Mouse (Mus musculus) intestine, postnatal 0 days (tissue): ENCODE results near the gene Itgb1bp1. TPM values are rescaled to one million over a fixed set of nuclear protein-coding genes. Genes with fewer than 3 reads are reported as not detected.
A peak's percentile ranks its signal among the peaks of the same experiment; 100 is the strongest.

Experiments
- ATAC-seq: fragments of 200-750 bp; cut with Nextera tagmentation; 2 replicates; pipeline ENCODE4 v1.8.0; 2017; ENCODE audit warnings: mild to moderate bottlenecking, moderate TSS enrichment, moderate library complexity
- H3K27ac ChIP-seq: fragments of 300-500 bp; sonication (generic); 2 replicates; pipeline ENCODE4 v1.5.1; 2014; ENCODE audit warnings: mild to moderate bottlenecking, low read depth, low read length, moderate library complexity
- H3K27me3 ChIP-seq: fragments of 300-500 bp; sonication (generic); replicated peaks from 2 replicates; pipeline ENCODE4 v1.6.1; 2014; ENCODE audit warnings: low read length, mixed read lengths; ENCODE audit not compliant: control insufficient read depth, insufficient read depth
- H3K36me3 ChIP-seq: fragments of 300-500 bp; sonication (generic); 2 replicates; pipeline ENCODE4 v1.6.1; 2014; ENCODE audit warnings: mild to moderate bottlenecking, moderate library complexity; ENCODE audit not compliant: control insufficient read depth, insufficient read depth
- H3K4me1 ChIP-seq: fragments of 300-500 bp; sonication (generic); replicated peaks from 2 replicates; pipeline ENCODE4 v1.6.1; 2014; ENCODE audit warnings: antibody characterized with exemption, low read length, mixed read lengths; ENCODE audit not compliant: control insufficient read depth, insufficient read depth
- H3K4me2 ChIP-seq: fragments of 300-500 bp; sonication (generic); replicated peaks from 2 replicates; pipeline ENCODE4 v1.6.1; 2014; ENCODE audit warnings: low read depth, mild to moderate bottlenecking, moderate library complexity
- H3K4me3 ChIP-seq: fragments of 300-500 bp; sonication (generic); 2 replicates; pipeline ENCODE4 v1.5.1; 2014; ENCODE audit warnings: low read depth, low read length
- H3K9ac ChIP-seq: fragments of 300-500 bp; sonication (generic); 2 replicates; pipeline ENCODE4 v1.6.1; 2014; ENCODE audit warnings: mild to moderate bottlenecking, low read depth, low read length
- H3K9me3 ChIP-seq: fragments of 300-500 bp; sonication (generic); 2 replicates; pipeline ENCODE4 v1.6.1; 2016; ENCODE audit warnings: mixed run types; ENCODE audit not compliant: control insufficient read depth
- CTCF ChIP-seq: sonication (generic); IDR thresholded peaks from 2 replicates; pipeline ENCODE4 v1.5.1; 2016; ENCODE audit warnings: low read depth, mild to moderate bottlenecking, control low read depth, antibody characterized with exemption, moderate library complexity
- WGBS: fragments of 180-500 bp; shearing (Covaris S2); extraction: QIAGEN DNeasy Blood & Tissue Kit; methylation state at CpG from one replicate; pipeline ENCODE4 v1.1.7; 2014; 5-methylcytosine and 5-hydroxymethylcytosine counted together
- polyA plus RNA-seq: library from polyadenylated mRNA; unstranded; fragments of >200 nt; fragmentation: Nextera tagmentation; extraction: Ambion mirVana; gene quantifications from 2 replicates; pipeline ENCODE4 v1.2.1, GENCODE M21; 2015

Itgb1bp1 gene
- polyA plus RNA-seq, 1 experiment from 2014 or later, result 34.4 TPM

DNA sequence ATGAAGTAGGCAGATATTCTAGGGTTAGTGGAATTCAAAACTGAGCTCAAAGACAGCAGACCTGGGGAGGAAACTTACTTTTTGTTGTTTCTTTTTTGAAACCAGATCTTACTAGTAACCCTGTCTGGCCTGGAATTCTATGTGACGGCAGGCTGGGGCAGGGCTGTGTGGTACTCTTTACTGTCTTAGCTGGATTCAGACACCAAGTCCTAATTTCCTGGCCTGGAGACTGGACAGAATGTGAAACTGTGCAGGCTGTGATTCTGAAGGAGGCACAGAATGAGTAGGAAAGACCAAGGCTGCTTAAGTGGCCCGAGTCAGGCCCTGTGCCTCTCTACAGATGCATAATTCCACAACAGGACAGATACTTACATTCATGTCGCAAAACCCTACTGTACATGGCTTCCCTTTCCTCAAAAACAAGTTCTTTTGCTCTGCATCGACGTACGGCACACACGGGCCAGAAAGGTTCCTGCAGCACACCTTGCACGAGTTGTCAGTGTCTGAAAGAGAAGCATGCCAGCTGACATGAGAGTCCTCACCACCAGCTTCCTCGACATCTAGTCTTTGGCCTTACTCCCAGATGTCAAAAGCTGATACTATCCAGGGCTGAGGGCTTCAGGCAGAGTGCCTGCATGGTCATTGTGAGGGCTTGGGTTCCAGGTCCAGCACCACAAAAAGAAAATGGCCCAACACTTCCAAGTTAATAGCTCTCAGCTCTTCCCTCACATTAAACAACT, 43.7 kb upstream of the Itgb1bp1 start:
- Histone ChIP-seq H3K9me3 (no peaks in the 10 kb centered on the region), H3K4me1 (no peaks in the 10 kb centered on the region), H3K27ac (peak overlapping the region; percentile 46; the same call in 1 of the 2 replicates), H3K27me3 (no peaks in the 10 kb centered on the region), H3K36me3 (peaks cover 70% of the 10 kb centered on the region), H3K4me2 (no peak overlapping the region), H3K4me3 (no peak overlapping the region), H3K9ac (no peak overlapping the region)
- ATAC-seq, result no peak
- TF ChIP-seq CTCF, result no peak
- 89% methylated on average over 9 of the region's 9 CpGs for WGBS

DNA sequence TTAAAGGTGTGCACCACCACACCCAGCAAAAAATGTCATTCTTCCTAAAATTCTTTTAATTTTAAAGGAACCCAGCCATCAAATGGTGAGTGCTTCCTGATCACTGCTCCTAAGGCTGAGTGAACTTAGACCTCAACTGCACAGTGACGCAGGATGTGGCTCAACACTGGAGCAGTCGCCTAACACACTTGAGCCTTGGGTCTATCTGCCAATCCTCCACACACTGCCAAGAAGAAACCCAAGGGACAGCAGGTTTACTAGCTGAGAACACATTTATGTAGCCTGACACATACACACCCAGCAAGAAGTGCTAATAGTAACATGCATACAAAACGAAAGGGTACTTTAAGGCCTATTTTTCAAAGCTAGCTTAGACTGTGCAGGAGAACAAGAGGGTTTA, 40.2 kb upstream of the Itgb1bp1 start:
- TF ChIP-seq CTCF, result no peak
- Histone ChIP-seq H3K27ac (no peak overlapping the region), H3K4me1 (no peaks in the 10 kb centered on the region), H3K36me3 (peaks cover 70% of the 10 kb centered on the region), H3K4me3 (no peak overlapping the region), H3K9me3 (no peaks in the 10 kb centered on the region), H3K9ac (no peak overlapping the region), H3K4me2 (no peak overlapping the region), H3K27me3 (no peaks in the 10 kb centered on the region)
- ATAC-seq, result no peak
- WGBS, result 90% methylated on average over 3 of the region's 3 CpGs

DNA sequence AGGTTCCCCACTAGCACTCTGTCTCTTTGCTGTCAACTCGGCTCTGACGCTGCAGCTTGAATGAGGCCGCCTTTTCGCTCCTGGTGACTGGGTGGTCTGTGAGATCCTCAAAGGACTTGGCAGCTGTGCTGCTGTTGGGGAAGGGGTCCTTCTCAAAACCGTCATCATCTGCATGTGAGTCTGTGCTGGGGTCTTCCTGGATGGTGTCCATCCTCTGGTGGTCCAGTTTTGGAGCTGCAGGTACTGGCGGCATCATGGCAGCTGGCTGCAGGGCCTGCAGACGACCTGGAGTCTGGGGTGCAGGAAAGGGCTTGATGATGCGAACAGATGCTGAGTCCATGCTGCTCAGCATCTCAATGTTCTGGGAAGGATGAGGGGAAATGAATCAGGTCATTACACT, 39.2 kb upstream of the Itgb1bp1 start:
- H3K27me3 ChIP-seq, result no peaks in the 10 kb centered on the region
- no peaks in the 10 kb centered on the region for H3K9me3 ChIP-seq
- no peak overlapping the region for H3K4me2 ChIP-seq
- no peak overlapping the region for H3K9ac ChIP-seq
- 92% methylated on average over 8 of the region's 8 CpGs for WGBS
- H3K4me1 ChIP-seq, result no peaks in the 10 kb centered on the region
- H3K36me3 ChIP-seq, result peaks cover 73% of the 10 kb centered on the region
- no peak for TF ChIP-seq CTCF
- H3K4me3 ChIP-seq, result no peak overlapping the region
- H3K27ac ChIP-seq, result no peak overlapping the region
- no peak for ATAC-seq

DNA sequence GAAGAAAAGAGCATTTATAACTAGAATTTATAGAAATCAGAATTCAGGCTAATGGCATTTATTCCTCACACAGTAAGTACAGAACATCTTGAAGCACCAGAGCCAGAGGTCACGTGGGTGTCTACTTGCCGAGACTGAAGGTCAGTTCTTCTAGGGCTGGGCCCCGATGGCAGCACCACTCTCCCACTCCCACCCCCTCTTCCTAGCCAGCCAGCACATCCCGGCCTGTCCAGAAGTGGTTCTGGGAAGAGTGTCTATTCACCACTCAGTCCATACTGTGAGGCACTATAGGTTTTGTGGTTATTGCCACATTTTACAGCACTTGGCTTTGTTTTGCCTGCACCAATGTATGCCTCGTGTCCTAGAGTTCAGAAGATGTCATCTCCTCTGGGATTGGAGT, 38.0 kb upstream of the Itgb1bp1 start:
- H3K27ac ChIP-seq, result no peak overlapping the region
- TF ChIP-seq CTCF, result no peak
- no peak for ATAC-seq
- H3K4me3 ChIP-seq, result no peak overlapping the region
- H3K9me3 ChIP-seq, result no peaks in the 10 kb centered on the region
- WGBS, result 72% methylated on average over 5 of the region's 5 CpGs
- peaks cover 72% of the 10 kb centered on the region for H3K36me3 ChIP-seq
- H3K4me1 ChIP-seq, result no peaks in the 10 kb centered on the region
- no peak overlapping the region for H3K4me2 ChIP-seq
- no peaks in the 10 kb centered on the region for H3K27me3 ChIP-seq
- H3K9ac ChIP-seq, result no peak overlapping the region

DNA sequence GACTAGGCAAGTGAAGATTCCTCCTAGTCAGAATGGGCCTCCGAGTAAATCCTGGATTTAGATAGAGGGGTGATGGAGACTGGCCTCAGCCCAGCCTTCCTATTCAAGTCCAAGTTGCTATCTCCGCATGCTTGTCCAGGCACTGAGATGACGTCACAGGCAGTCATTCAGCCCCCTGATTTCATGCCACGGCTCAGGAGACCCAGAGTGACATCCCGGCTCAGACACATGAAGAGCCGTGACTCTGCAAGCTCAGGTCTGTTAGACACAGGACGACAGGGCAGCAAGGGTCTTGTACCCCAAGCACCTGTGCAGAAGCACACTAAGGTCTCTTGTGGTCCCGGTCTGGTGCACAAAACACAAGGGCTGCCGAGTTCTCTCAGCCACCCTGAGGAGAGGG, 36.8 kb upstream of the Itgb1bp1 start:
- no peak for TF ChIP-seq CTCF
- Histone ChIP-seq H3K4me2 (no peak overlapping the region), H3K27me3 (no peaks in the 10 kb centered on the region), H3K9ac (no peak overlapping the region), H3K4me3 (no peak overlapping the region), H3K9me3 (no peaks in the 10 kb centered on the region), H3K4me1 (no peaks in the 10 kb centered on the region), H3K27ac (no peak overlapping the region), H3K36me3 (peaks cover 66% of the 10 kb centered on the region)
- 88% methylated on average over 9 of the region's 9 CpGs for WGBS
- ATAC-seq, result no peak

DNA sequence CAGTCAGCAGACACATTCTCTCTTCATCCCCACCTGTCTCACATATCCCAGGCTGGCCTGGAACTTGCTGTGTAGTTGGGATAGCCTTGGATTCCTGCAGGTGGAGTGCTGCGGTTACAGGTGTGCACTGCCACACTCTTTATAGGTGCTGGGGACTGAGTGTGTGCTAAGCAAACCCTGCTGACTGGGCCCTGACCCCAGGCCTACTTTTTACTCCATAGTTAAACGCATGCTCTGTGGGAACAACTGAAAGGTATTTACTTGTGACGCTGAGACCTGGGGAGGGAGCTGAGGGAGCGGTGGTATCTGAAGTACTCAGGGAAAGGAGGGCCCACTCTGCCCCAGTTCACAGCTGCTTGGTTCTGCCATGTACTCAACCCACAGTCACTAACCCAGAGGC, 36.2 kb upstream of the Itgb1bp1 start:
- WGBS, result 84% methylated on average over 4 of the region's 4 CpGs
- TF ChIP-seq CTCF, result no peak
- Histone ChIP-seq H3K4me3 (no peak overlapping the region), H3K4me2 (no peak overlapping the region), H3K9me3 (no peaks in the 10 kb centered on the region), H3K27me3 (no peaks in the 10 kb centered on the region), H3K9ac (no peak overlapping the region), H3K27ac (no peak overlapping the region), H3K4me1 (peaks cover 1% of the 10 kb centered on the region; the same call in 1 of the 2 replicates), H3K36me3 (peaks cover 61% of the 10 kb centered on the region)
- ATAC-seq, result no peak

DNA sequence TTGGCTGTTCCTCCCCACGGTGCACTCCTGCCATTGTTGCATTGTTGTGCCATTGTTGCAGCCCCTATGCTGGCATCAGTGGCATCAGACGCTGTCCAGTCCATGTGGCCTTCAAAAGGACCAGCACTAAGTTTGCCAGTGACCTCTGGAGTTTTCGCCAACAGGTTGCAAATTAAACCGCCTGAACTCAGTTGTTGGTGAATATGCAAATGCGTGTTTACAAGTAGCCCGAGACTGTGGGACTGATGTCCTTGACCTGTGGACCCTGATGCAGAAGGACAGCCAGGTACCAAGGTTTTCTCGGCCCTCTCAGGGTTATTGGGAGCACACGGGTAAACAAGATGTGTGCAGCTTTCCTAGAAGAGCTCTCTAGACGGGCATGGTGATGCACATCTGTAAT, 35.1 kb upstream of the Itgb1bp1 start:
- no peak for TF ChIP-seq CTCF
- Histone ChIP-seq H3K9ac (no peak overlapping the region), H3K27ac (no peak overlapping the region), H3K36me3 (peaks cover 57% of the 10 kb centered on the region), H3K4me2 (no peak overlapping the region), H3K27me3 (no peaks in the 10 kb centered on the region), H3K9me3 (no peaks in the 10 kb centered on the region), H3K4me3 (no peak overlapping the region), H3K4me1 (peaks cover 4% of the 10 kb centered on the region; the same call in 1 of the 2 replicates)
- no peak for ATAC-seq
- WGBS, result 80% methylated on average over 9 of the region's 9 CpGs
